Mouse (Mus musculus): ENCODE results near the gene Gm10638. TPM values are rescaled to one million over a fixed set of nuclear protein-coding genes. Genes with fewer than 3 reads are reported as not detected.

The Gm10638 gene
- polyA plus RNA-seq, 1 experiment from 2014 or later, result 8.5 TPM

DNA sequence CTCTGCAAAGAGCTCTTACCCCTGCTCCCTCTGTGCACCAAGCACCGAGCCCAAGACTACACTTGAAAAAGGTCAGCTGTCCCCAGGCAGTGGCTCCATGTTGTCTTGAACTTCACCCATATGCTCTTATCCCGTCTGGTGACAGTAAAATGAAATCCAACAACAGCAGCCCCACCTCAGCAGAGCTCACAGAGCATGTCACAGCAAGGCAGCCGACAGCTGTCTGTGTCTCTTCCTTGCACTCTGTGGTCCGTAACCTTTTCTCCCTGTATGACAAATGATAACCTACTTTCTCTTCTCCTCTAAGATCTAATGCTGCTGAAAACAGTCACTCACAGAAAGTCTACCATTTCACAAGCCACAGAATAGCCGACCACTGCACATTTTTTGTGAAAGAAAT, 38.7 kb upstream of the Gm10638 start:
- ATAC-seq (no peak), DNase-seq (ENCODE audit: low spot score) (no peak)
- 67% methylated on average over 5 of the region's 5 CpGs for WGBS
- H3K27ac ChIP-seq (ENCODE audit: low read length), result no peak overlapping the region
- peaks cover 6% of the 10 kb centered on the region; the same call in 1 of the 2 replicates for H3K36me3 ChIP-seq (ENCODE audit: insufficient read depth, low read length)
- no peaks in the 10 kb centered on the region for H3K27me3 ChIP-seq (replicated peaks; ENCODE audit: insufficient read depth, low read length)
- H3K9me3 ChIP-seq (ENCODE audit: low read length), result no peaks in the 10 kb centered on the region
- no peak overlapping the region for H3K9ac ChIP-seq (replicated peaks; ENCODE audit: low read depth)
- no peak overlapping the region for H3K4me3 ChIP-seq (ENCODE audit: low read depth, low read length)
- H3K4me1 ChIP-seq (ENCODE audit: insufficient read depth, low read depth, low read length), result no peaks in the 10 kb centered on the region
- no peak for TF ChIP-seq CTCF (IDR thresholded peaks at IDR 0.05)
- no peak for TF ChIP-seq EP300 (IDR thresholded peaks at IDR 0.05)
- no peak overlapping the region for H3K4me2 ChIP-seq (replicated peaks; ENCODE audit: low read depth, low read length)

GRCm38 (mm10) chr8:86707873-86708272, 37.6 kb upstream of the Gm10638 start:
- no peak for ATAC-seq
- no peak overlapping the region for H3K4me3 ChIP-seq (ENCODE audit: low read depth, low read length)

DNA sequence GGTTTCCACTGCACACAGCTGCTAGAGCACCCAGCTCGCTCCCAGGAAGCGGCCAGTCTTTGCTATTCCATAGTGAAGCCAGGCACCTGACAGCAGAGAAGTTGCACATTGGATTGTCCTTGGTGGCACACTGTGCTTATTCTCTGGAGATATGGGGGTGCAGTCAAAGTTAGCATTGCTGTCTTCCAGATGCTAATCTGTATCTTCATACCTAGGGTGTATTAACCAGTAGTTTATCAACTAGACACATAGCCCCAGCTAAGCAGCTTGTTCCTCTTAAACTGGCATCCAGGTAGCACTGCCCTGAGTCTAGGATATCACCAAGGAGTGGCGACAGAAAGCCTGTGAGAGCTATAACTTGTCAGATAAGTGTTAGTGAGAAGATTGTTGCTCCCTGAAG, 32.9 kb upstream of the Gm10638 start:
- no peaks in the 10 kb centered on the region for H3K27me3 ChIP-seq (replicated peaks; ENCODE audit: insufficient read depth, low read length)
- no peaks in the 10 kb centered on the region for H3K4me1 ChIP-seq (ENCODE audit: insufficient read depth, low read depth, low read length)
- H3K9ac ChIP-seq (replicated peaks; ENCODE audit: low read depth), result no peak overlapping the region
- H3K4me3 ChIP-seq (ENCODE audit: low read depth, low read length), result no peak overlapping the region
- TF ChIP-seq CTCF (IDR thresholded peaks at IDR 0.05), result no peak
- TF ChIP-seq EP300 (IDR thresholded peaks at IDR 0.05), result no peak
- ATAC-seq (no peak), DNase-seq (ENCODE audit: low spot score) (no peak)
- H3K36me3 ChIP-seq (ENCODE audit: insufficient read depth, low read length), result peaks cover 9% of the 10 kb centered on the region
- no peak overlapping the region for H3K27ac ChIP-seq (ENCODE audit: low read length)
- WGBS, result 87% methylated on average over 3 of the region's 3 CpGs
- no peak overlapping the region for H3K4me2 ChIP-seq (replicated peaks; ENCODE audit: low read depth, low read length)
- H3K9me3 ChIP-seq (ENCODE audit: low read length), result no peaks in the 10 kb centered on the region

More at GRCm38 (mm10) chr8:86707873-86708272, 37.6 kb upstream of the Gm10638 start:
- H3K4me2 ChIP-seq (replicated peaks; ENCODE audit: low read depth, low read length), result no peak overlapping the region
- no peaks in the 10 kb centered on the region for H3K4me1 ChIP-seq (ENCODE audit: insufficient read depth, low read depth, low read length)
- H3K9ac ChIP-seq (replicated peaks; ENCODE audit: low read depth), result no peak overlapping the region
- H3K27me3 ChIP-seq (replicated peaks; ENCODE audit: insufficient read depth, low read length), result no peaks in the 10 kb centered on the region
- WGBS, result 56% methylated on average over 4 of the region's 4 CpGs
- no peak overlapping the region for H3K27ac ChIP-seq (ENCODE audit: low read length)
- TF ChIP-seq CTCF (IDR thresholded peaks at IDR 0.05) (no peak), EP300 (IDR thresholded peaks at IDR 0.05) (no peak)
- peaks cover 6% of the 10 kb centered on the region; the same call in 1 of the 2 replicates for H3K36me3 ChIP-seq (ENCODE audit: insufficient read depth, low read length)
- no peak for DNase-seq (ENCODE audit: low spot score)
- no peaks in the 10 kb centered on the region for H3K9me3 ChIP-seq (ENCODE audit: low read length)

GRCm38 (mm10) chr8:86713407-86714188, 31.9 kb upstream of the Gm10638 start:
- no peak for DNase-seq (ENCODE audit: low spot score)

DNA sequence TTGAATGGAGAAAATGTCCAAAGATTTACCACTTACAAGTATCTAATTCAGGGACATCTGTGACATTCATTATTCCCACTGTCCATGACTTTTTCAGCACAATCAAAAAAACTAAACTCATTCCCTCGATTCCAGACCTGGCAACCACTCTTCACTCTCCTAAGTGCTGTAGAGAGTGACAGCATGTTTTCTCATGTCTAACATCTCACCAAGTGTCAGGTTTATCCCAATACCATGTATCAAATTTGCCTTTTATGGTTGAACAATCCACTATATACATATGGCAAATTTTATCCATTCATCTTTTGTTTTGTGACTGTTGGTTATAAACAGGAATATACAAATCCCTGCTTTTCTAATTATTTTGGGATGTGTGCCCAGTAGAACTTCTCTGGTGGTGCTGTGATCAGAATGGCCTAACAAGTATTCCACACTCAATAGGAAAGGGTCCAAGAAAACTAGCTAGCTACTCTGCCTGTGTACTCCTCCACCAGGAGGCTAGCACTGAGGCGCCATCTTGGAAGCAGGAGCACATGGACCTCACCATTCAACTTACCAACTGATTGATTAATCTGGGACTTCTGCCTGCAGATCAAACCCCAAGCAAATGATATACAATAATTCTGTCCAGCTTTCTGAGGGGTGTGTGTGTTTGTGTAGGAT, 27.0 kb upstream of the Gm10638 start:
- H3K36me3 ChIP-seq (ENCODE audit: insufficient read depth, low read length), result peaks cover 3% of the 10 kb centered on the region; the same call in 1 of the 2 replicates
- no peaks in the 10 kb centered on the region for H3K4me1 ChIP-seq (ENCODE audit: insufficient read depth, low read depth, low read length)
- no peak overlapping the region for H3K27ac ChIP-seq (ENCODE audit: low read length)
- H3K9ac ChIP-seq (replicated peaks; ENCODE audit: low read depth), result no peak overlapping the region
- WGBS, result 70% methylated on average over 2 of the region's 2 CpGs
- H3K27me3 ChIP-seq (replicated peaks; ENCODE audit: insufficient read depth, low read length), result no peaks in the 10 kb centered on the region
- no peaks in the 10 kb centered on the region for H3K9me3 ChIP-seq (ENCODE audit: low read length)
- TF ChIP-seq CTCF (IDR thresholded peaks at IDR 0.05), result no peak
- no peak for TF ChIP-seq EP300 (IDR thresholded peaks at IDR 0.05)
- no peak overlapping the region for H3K4me3 ChIP-seq (ENCODE audit: low read depth, low read length)
- DNase-seq (ENCODE audit: low spot score) (no peak), ATAC-seq (no peak)
- H3K4me2 ChIP-seq (replicated peaks; ENCODE audit: low read depth, low read length), result no peak overlapping the region

More at GRCm38 (mm10) chr8:86713407-86714188, 31.9 kb upstream of the Gm10638 start:
- H3K4me1 ChIP-seq (ENCODE audit: insufficient read depth, low read depth, low read length), result no peaks in the 10 kb centered on the region
- H3K4me2 ChIP-seq (replicated peaks; ENCODE audit: low read depth, low read length), result no peak overlapping the region
- WGBS, result 70% methylated on average over 14 of the region's 14 CpGs
- no peak overlapping the region for H3K4me3 ChIP-seq (ENCODE audit: low read depth, low read length)
- no peak overlapping the region for H3K27ac ChIP-seq (ENCODE audit: low read length)
- no peak overlapping the region for H3K9ac ChIP-seq (replicated peaks; ENCODE audit: low read depth)
- H3K9me3 ChIP-seq (ENCODE audit: low read length), result no peaks in the 10 kb centered on the region
- no peak for ATAC-seq
- TF ChIP-seq CTCF (IDR thresholded peaks at IDR 0.05) (no peak), EP300 (IDR thresholded peaks at IDR 0.05) (no peak)
- no peaks in the 10 kb centered on the region for H3K27me3 ChIP-seq (replicated peaks; ENCODE audit: insufficient read depth, low read length)
- H3K36me3 ChIP-seq (ENCODE audit: insufficient read depth, low read length), result peaks cover 9% of the 10 kb centered on the region

- no peaks in the 10 kb centered on the region for H3K9me3 ChIP-seq (ENCODE audit: low read length)
- no peak overlapping the region for H3K27ac ChIP-seq (ENCODE audit: low read length)
- H3K4me2 ChIP-seq (replicated peaks; ENCODE audit: low read depth, low read length), result no peak overlapping the region
- H3K4me1 ChIP-seq (ENCODE audit: insufficient read depth, low read depth, low read length), result no peaks in the 10 kb centered on the region
- 52% methylated on average over 1 of the region's 1 CpGs for WGBS
- no peak overlapping the region for H3K4me3 ChIP-seq (ENCODE audit: low read depth, low read length)
- no peak for DNase-seq (ENCODE audit: low spot score)
- no peak for TF ChIP-seq CTCF (IDR thresholded peaks at IDR 0.05)
- no peak for TF ChIP-seq EP300 (IDR thresholded peaks at IDR 0.05)
- no peak overlapping the region for H3K9ac ChIP-seq (replicated peaks; ENCODE audit: low read depth)
- H3K27me3 ChIP-seq (replicated peaks; ENCODE audit: insufficient read depth, low read length), result no peaks in the 10 kb centered on the region
- H3K36me3 ChIP-seq (ENCODE audit: insufficient read depth, low read length), result peaks cover 3% of the 10 kb centered on the region; the same call in 1 of the 2 replicates
- no peak for ATAC-seq
Measured at GRCm38 (mm10) chr8:86719368-86719767, 26.1 kb upstream of the Gm10638 start.
